Mouse (Mus musculus): ENCODE data around the gene Tshz2.
"Not testable (repeated sequence)": the region's sequence is repeated elsewhere in the genome, so short reads cannot be mapped to it uniquely, and the experiment has no call there.

The Tshz2 gene

GRCm38 (mm10) chr2:169755091-169755490 lies 122.3 kb downstream of the Tshz2 start:
- no peak for DNase-seq (ENCODE audit: low spot score in 2 of 2)

DNA sequence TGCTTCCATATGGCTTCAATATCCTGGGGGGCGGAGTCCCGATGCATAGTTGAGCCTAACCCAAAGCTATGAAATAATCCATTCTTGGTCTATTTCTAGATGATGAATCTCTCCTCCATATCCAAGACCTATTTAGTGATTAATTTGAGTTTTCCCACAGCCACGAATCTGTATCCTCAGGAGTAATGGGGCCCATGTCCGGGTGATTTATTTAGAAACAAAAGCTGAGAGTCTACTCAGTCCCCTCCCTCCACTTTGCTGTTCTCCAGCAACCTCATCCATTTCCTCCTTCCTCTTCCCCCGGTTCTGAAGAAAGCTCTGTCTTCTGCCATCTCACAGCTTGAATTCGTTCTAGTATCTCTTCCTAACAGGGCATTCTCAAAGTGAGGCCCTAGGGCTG lies 125.3 kb downstream of the Tshz2 start:
- DNase-seq (ENCODE audit: low spot score in 2 of 2), result no peak

- DNase-seq (ENCODE audit: low spot score in 2 of 2), result no peak
These were observed 127.3 kb downstream of the Tshz2 start for GRCm38 (mm10) chr2:169760117-169760516.

DNA sequence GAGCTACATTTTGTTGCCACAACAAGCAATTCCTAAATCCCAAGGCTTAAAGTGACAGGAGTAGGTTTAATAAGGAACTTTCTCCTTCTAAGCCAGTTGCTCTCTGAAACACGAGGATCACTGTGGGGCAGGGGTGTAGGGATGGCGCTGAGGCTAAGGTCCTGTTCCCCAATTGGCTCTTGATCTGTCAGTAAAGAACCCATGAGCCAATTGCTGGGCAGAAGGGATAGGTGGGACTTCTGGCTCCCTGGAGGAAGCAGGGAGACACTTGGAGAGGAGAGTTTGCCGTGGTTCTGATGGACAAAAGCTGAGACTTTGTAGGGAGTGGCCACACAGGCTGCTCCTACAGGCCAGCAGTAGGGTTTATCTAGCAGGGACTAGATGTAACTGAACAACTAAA lies 128.9 kb downstream of the Tshz2 start:
- DNase-seq (ENCODE audit: low spot score in 2 of 2), result no peak

GRCm38 (mm10) chr2:169762301-169762700 lies 129.5 kb downstream of the Tshz2 start:
- DNase-seq (ENCODE audit: low spot score in 2 of 2), result no peak

GRCm38 (mm10) chr2:169763716-169764115 lies 130.9 kb downstream of the Tshz2 start:
- DNase-seq (ENCODE audit: low spot score in 2 of 2), result no peak

GRCm38 (mm10) chr2:169766247-169766646 lies 133.4 kb downstream of the Tshz2 start:
- DNase-seq (ENCODE audit: low spot score in 2 of 2), result no peak

DNA sequence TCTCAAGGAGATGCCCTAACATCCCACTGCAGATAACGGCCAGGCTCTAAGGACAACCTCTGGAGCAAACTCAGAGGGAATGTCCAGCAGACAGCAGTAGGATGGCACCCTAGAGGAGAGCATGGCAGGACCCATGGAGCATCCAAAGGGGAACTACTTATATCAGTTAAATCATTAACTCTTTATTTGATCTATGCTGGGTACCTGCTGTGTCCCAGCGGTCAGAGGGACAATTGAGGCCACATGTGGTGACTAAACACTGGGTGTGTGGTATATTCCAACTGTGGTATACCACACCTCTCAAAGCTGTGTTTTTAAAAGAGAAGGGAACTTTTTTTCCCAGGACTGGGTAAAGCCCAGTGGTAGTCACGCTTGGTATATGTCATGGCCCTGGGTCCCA lies 134.5 kb downstream of the Tshz2 start:
- DNase-seq (ENCODE audit: low spot score in 2 of 2), result no peak

- no peak for DNase-seq (ENCODE audit: low spot score in 2 of 2)
These were observed 142.3 kb downstream of the Tshz2 start for GRCm38 (mm10) chr2:169775078-169775477.

GRCm38 (mm10) chr2:169777242-169777641 lies 144.4 kb downstream of the Tshz2 start:
- no peak for DNase-seq (ENCODE audit: low spot score in 2 of 2)

DNA sequence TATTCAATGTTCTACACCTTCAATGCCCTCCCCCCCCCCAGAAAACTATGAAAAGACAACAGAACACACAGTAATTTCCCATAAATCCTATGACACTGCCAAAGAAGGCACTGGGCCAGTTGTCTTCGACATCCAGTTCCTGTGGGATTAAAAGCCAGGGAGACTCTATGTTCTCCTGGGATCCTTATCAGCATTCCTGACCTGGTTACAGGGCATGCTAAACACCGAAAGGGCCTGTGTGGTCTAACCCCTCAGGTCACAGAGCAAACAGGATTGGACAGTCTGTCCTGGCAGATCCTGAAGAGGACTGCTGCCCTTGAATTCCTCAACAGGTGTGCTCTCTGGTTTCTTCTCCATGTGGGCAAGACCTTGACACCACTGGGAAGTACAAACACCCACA lies 145.0 kb downstream of the Tshz2 start:
- DNase-seq (ENCODE audit: low spot score in 2 of 2), result no peak

DNA sequence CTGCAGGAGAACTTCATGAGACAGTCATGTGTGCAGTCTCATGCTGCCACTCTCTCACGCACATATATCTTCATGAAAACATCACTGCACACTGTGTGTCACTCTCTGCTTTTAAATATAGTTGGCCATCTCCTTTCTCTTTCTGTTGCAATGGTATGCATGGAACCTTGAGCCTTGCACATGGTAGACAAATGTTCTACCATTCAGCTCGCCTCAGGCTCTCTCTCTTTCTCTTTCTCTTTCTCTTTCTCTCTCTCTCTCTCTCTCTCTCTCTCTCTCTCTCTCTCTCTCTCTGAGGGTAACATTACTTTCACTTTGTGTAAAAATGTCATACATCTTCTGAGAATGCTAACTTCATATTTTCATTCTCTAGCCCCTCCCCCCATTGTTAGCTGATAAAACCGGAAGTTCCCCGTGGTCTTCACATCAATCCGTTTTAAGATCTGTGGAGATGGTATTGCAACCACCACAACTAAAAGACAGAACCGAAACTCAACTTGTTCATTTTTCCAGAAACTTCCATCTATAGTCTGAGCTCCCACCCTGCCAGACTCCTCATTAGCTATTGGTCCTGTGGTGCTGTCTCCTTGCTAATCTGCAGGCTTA lies 146.0 kb downstream of the Tshz2 start:
- no peak for DNase-seq (ENCODE audit: low spot score in 2 of 2)

- not testable (repeated sequence) for DNase-seq (ENCODE audit: low spot score in 2 of 2)
These were observed 148.9 kb downstream of the Tshz2 start for GRCm38 (mm10) chr2:169781671-169782070.

DNA sequence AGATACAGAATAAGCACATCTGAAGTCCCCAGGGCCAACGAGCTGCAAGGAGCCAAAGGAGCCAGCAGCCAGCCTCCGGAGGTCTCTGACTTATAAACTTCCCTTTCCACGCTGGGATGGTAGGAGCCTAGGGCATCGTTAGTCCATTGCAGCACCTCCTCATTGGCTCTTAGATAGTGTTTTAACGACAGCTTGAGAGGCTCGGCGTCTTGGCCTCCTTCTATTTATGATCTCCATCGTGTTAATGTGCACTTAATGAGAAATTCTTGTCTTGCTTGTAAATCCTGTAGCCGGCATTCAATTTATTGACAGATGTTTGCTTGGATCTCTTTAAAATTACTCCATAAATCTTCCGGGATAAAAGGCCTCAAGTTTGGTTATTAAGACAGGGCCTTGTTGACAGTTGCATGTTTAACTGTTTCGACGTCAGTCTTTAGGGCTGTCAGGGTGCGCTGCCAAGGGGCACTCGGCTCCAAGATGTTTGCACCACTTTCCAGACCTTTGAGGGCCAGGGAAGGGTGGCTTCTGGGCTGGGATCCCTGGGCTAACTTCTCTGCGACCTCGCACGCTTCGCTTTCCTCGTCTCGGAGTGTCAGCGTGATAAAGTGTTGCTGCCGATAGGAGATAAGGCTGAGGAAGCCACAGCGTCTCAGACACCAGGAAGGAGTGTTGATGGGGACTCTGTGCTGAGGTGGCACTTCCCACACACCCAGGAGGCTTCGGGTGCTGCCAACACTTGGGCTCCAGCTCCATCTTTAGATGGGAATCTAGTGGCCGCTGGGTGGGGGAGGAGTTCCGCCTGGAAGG lies 150.3 kb downstream of the Tshz2 start:
- no peak for DNase-seq (ENCODE audit: low spot score in 2 of 2)

DNA sequence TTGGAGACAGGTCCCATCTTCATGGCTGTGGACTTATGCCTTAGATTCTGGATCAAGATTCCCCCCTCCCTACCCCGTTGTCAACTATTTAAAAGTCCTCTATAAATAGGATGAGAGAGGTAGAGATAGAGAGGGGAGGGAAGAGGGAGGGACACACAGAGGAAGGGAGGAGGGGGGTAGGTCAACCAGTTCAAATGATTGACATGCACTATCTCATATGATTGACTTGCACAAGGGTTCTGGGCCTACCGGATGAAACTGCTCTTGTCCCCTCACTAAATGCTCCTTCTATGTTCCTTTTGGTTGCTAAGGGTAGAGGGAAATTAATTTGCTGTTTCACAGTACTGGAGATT lies 150.8 kb downstream of the Tshz2 start:
- DNase-seq (ENCODE audit: low spot score in 2 of 2), result no peak

DNA sequence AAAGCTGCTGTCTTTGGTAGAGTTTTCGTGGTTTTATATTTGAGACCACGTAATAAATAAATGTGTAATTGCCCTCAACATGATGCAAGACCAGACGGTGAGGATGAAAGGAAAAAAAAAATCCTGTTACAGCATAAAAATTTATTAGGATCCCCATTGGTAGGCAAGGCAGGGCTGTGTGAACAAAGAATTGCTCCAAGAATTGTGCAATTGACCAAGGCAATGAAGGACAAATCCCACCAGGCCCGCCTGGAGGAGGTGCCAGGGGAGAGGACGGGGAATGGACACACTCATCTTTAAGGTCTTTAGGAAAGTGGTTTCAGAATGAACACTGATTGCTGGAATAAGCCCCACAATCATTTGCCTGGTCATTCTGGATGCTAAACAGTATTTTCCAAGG lies 154.6 kb downstream of the Tshz2 start:
- DNase-seq (ENCODE audit: low spot score in 2 of 2), result no peak

DNA sequence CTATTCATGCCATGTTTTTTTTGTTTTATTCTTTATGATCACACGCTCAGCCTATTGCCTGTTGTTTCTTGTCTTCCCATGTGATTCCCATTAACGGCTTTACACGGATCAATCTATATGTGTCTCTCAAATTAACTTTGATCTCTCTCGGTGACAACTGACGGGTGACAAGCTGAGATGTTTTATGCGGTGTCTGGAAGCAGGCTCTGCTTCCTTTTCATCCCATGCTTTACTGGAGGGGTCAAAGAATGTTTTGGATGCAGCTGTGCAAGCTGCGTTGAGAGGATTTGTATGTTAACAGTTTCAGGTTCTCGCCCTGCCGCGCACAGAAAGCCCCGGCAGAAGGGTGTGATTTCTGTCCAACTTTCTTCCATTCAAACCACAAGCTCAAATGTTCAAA lies 155.1 kb downstream of the Tshz2 start:
- DNase-seq (ENCODE audit: low spot score in 2 of 2), result no peak

- DNase-seq (ENCODE audit: low spot score in 2 of 2), result peak; percentile 61 to 73
These were observed 157.8 kb downstream of the Tshz2 start for GRCm38 (mm10) chr2:169790439-169791131.

- no peak for DNase-seq (ENCODE audit: low spot score in 2 of 2)
These were observed 159.9 kb downstream of the Tshz2 start for GRCm38 (mm10) chr2:169792706-169793105.

DNA sequence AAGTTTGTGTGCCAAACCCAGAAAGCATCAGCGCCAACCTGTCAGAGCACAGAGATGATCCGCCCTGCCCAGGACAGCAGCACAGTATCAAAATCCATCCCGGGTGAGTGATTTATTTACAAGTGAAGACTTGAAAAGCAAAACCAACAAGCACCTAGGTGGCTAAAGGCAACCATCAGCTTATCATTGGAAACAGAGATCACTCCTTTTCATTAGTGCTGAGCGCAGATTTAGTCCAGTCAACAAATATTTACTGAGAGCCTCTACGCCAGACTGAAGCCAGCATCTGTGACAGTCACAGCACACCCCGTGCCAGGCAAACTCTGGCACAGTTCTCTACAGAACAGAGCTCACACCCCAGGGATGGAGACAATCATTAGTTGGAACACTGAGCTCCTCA lies 169.4 kb downstream of the Tshz2 start:
- DNase-seq (ENCODE audit: low spot score in 2 of 2), result no peak

GRCm38 (mm10) chr2:169804380-169804779 lies 171.6 kb downstream of the Tshz2 start:
- DNase-seq (ENCODE audit: low spot score in 2 of 2), result no peak

DNA sequence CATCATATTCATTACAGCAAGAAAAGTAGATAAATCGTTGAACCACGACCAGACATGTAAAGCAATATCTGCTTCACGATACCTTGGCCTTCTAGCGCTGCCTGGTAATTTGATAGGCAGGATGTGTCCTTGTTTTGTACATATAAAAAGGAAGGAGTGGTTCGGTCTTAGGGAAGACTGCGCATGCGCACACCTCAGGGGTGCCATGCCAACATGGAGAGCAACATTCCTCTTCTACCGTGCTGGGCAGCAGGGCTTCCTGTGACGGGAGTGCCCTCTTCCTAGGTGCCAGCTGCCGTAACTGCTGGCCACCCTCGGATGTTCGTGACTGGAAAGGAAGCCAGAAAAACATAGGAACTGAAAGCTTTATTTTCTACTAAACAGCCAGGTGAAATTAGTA lies 172.7 kb downstream of the Tshz2 start:
- DNase-seq (ENCODE audit: low spot score in 2 of 2), result no peak

GRCm38 (mm10) chr2:169811589-169811988 lies 178.8 kb downstream of the Tshz2 start:
- no peak for DNase-seq (ENCODE audit: low spot score in 2 of 2)

Measured in right cerebral cortex, postnatal 10 days (tissue).